Mouse (Mus musculus) liver, embryonic 14.5 days (tissue): Measurements from ENCODE around the gene Doxl2.

Experiments used
- CTCF ChIP-seq: IDR thresholded peaks from 2 replicates; pipeline ENCODE4 v1.5.1; 2016; ENCODE audit warnings: antibody characterized with exemption, low read depth, control low read depth
- EP300 ChIP-seq: IDR thresholded peaks from 2 replicates; pipeline ENCODE4 v1.6.1; 2016; ENCODE audit warnings: antibody characterized with exemption, low read depth

DNA sequence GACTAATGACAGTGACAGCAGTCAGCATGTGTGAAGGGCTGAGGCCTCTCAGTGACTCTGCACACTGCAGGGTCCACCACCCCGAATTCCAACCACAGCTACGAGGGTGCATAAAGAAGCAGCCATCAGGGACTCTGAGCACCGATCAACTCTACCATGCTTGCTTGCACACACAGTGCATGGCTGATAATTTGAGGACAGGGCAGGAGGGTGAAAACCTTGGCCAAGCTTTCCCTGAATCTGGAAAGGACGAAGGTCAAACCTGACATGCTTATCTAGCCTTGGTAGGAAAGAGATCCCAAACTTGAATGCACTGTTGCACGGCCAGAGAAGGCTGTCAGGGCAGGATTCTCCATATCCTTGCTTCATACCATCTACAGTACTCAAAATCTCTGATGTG lies 21.5 kb upstream of the Doxl2 start:
- no peak for TF ChIP-seq CTCF
- no peak for TF ChIP-seq EP300
